Mouse (Mus musculus) erythroblast, embryonic 14.5 days (primary cell): ENCODE results near the gene Fat3.

ENCODE experiments used
- GATA1 ChIP-seq: IDR thresholded peaks from 2 replicates; pipeline ENCODE4 v1.6.1; 2012; ENCODE audit warnings: low read length, inconsistent platforms, mixed read lengths
- TAL1 ChIP-seq: IDR thresholded peaks from 3 replicates; pipeline ENCODE4 v1.6.1; 2012; ENCODE audit warnings: low read length, inconsistent platforms, mixed read lengths

- TF ChIP-seq TAL1 (no peak), GATA1 (no peak)
Observed at GRCm38 (mm10) chr9:16221885-16222284, 279.2 kb downstream of the Fat3 start.
